Mouse (Mus musculus) liver, postnatal 0 days (tissue): Measurements from ENCODE around the gene Map2k1.

Experiments
- CTCF ChIP-seq: sonication (generic); IDR thresholded peaks from 2 replicates; pipeline ENCODE4 v1.5.1; 2016; ENCODE audit warnings: antibody characterized with exemption, low read depth
- EP300 ChIP-seq: IDR thresholded peaks from 2 replicates; pipeline ENCODE4 v1.6.1; 2016; ENCODE audit warnings: antibody characterized with exemption, low read depth, mild to moderate bottlenecking

DNA sequence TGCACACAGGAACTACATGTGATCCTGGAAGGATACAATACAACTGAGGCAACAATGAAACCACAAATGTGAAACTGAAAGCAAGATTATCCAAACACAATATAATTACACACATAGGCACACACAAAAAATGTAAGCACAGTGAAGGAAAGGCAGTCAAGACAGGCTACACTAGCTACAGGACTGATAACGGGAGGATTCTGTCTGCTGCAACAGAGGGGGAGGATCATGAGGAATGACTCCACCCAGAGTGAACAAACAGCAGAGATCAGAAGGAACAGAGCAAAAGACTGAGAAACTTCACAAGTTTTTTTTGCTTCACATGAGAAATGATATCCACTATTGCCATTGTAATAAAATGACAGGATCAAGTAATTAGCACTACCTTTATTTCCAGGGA is 96.8 kb downstream of the Map2k1 start:
- TF ChIP-seq CTCF (no peak), EP300 (no peak)
